In the genomic region with DNA sequence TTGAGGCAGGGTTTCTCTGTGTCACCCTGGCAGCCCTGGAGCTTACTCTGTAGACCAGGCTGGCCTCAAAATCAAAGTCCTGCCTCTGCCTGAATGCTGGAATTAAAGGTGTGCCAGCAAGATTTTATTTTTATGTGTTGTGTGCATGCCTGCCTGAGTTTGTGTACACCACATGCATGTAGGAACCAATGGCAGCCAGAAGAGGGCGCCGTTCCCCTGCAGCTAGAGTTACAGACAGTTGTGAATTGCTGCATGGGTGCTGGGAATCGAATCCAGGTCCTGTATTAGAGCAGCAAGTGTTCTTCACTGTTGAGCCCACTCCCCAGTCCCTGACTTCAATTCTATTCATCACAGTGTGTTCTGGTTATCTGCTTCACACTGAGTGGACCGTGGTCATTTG, we compare ENCODE assay signal across 19 mouse cellular contexts.
DNase-seq lines count a peak whose midpoint lies in the region; ATAC-seq and TF ChIP-seq lines count a peak whose summit lies in the region.
"Had no signal": no experiment of that assay in that cellular context is flagged by ENCODE, and none has a peak within 500 bp of the region (broad histone marks: within the 10 kb centered on the region; RNA-seq: fewer than 3 reads in every experiment).

No protein-coding gene starts in this region.

- no peak overlapping the region for H3K27ac ChIP-seq in kidney, postnatal 0 days
- no peak overlapping the region for H3K27ac ChIP-seq in testis, adult 2 months (ENCODE audit: control insufficient read depth, insufficient read depth, low read depth, low read length)
- H3K27ac ChIP-seq: embryonic facial prominence, embryonic 13.5 days; hindbrain, embryonic 15.5 days; limb, embryonic 10.5 days; neural tube, embryonic 15.5 days had no signal

- ATAC-seq in kidney, postnatal 0 days (replicated peaks; ENCODE audit: low FRiP score, low read depth): no peak
- no peak for ATAC-seq in megakaryocyte progenitor cell, adult 5-6 weeks (replicated peaks; ENCODE audit: poor library complexity)

- no peaks in the 10 kb centered on the region for H3K9me3 ChIP-seq in kidney, postnatal 0 days (replicated peaks; ENCODE audit: low read length)
- H3K9me3 ChIP-seq: hindbrain, embryonic 15.5 days; limb, embryonic 10.5 days; neural tube, embryonic 15.5 days had no signal

- no peak for TF ChIP-seq POLR2A in testis, adult 2 months (IDR thresholded peaks at IDR 0.05; ENCODE audit: control insufficient read depth, low read depth, low read length)

- WGBS in kidney, postnatal 0 days: 87% methylated on average over 4 of the region's 4 CpGs

- H3K9ac ChIP-seq in kidney, postnatal 0 days (ENCODE audit: low read depth, low read length): no peak overlapping the region
- H3K9ac ChIP-seq: embryonic facial prominence, embryonic 13.5 days; hindbrain, embryonic 15.5 days; neural tube, embryonic 15.5 days had no signal

- H3K4me3 ChIP-seq in kidney, postnatal 0 days (replicated peaks; ENCODE audit: low read depth, low read length): no peak overlapping the region
- no peak overlapping the region for H3K4me3 ChIP-seq in testis, adult 2 months (ENCODE audit: control insufficient read depth, low read depth, low read length)
- H3K4me3 ChIP-seq: embryonic facial prominence, embryonic 13.5 days; hindbrain, embryonic 15.5 days; limb, embryonic 10.5 days; megakaryocyte, embryonic 14.5 days; neural tube, embryonic 15.5 days had no signal

- DNase-seq in kidney, postnatal 0 days (ENCODE audit: low spot score): no peak
- no peak for DNase-seq in kidney, postnatal 25 days
- no peak for DNase-seq in testis, postnatal 10 days (ENCODE audit: low spot score)
- DNase-seq in R1 (ENCODE audit: low read depth, low spot score): peak; percentile 26
- DNase-seq in layer of hippocampus, adult 9-11 months: no peak
- DNase-seq: adrenal gland, adult 8-10 months; cerebellum, adult 9-11 months; heart, postnatal 36 days; kidney, adult 11 months; kidney, postnatal 10 days; midbrain, embryonic 14.5 days; spleen, adult 18-20 months had no signal

- no peak overlapping the region for H3K4me2 ChIP-seq in kidney, postnatal 0 days (ENCODE audit: low read length)
- H3K4me2 ChIP-seq: embryonic facial prominence, embryonic 13.5 days; hindbrain, embryonic 15.5 days; neural tube, embryonic 15.5 days had no signal

- no peaks in the 10 kb centered on the region for H3K36me3 ChIP-seq in kidney, postnatal 0 days (ENCODE audit: insufficient read depth, low read length)
- no peaks in the 10 kb centered on the region for H3K36me3 ChIP-seq in testis, adult 2 months (ENCODE audit: control insufficient read depth, insufficient read depth, low read length)
- H3K36me3 ChIP-seq: embryonic facial prominence, embryonic 13.5 days; hindbrain, embryonic 15.5 days; limb, embryonic 10.5 days; neural tube, embryonic 15.5 days had no signal

- peak; percentile 2; the same call in 1 of the 2 replicates for TF ChIP-seq CTCF in kidney, postnatal 0 days (IDR thresholded peaks at IDR 0.05; ENCODE audit: low read depth)
- peak; percentile 87; the same call in 1 of the 2 replicates for TF ChIP-seq CTCF in testis, adult 2 months (IDR thresholded peaks at IDR 0.05; ENCODE audit: control insufficient read depth, insufficient read depth, insufficient replicate concordance, low read depth, low read length)

- no peaks in the 10 kb centered on the region for H3K4me1 ChIP-seq in kidney, postnatal 0 days (replicated peaks; ENCODE audit: insufficient read depth, low read length)
- H3K4me1 ChIP-seq in testis, adult 2 months (ENCODE audit: control insufficient read depth, insufficient read depth, low read length): no peaks in the 10 kb centered on the region
- H3K4me1 ChIP-seq: hindbrain, embryonic 15.5 days; megakaryocyte, embryonic 14.5 days; neural tube, embryonic 15.5 days had no signal

- H3K27me3 ChIP-seq in kidney, postnatal 0 days (ENCODE audit: insufficient read depth, low read length): no peaks in the 10 kb centered on the region
- no peaks in the 10 kb centered on the region for H3K27me3 ChIP-seq in testis, adult 2 months (ENCODE audit: control insufficient read depth, insufficient read depth, low read length)
- H3K27me3 ChIP-seq: embryonic facial prominence, embryonic 13.5 days; hindbrain, embryonic 15.5 days; neural tube, embryonic 15.5 days had no signal
